Mouse (Mus musculus): ENCODE data around the gene Fndc3b. TPM values are rescaled to one million over a fixed set of nuclear protein-coding genes. Genes with fewer than 3 reads are reported as not detected.

The Fndc3b gene
- polyA plus RNA-seq, 1 experiment from 2014 or later = 10.5 TPM

GRCm38 (mm10) chr3:27371725-27372650 lies 339.1 kb downstream of the Fndc3b start:
- H3K27ac ChIP-seq (replicated peaks; ENCODE audit: low read depth, low read length) = no peak overlapping the region
- WGBS = 2% methylated on average over 77 of the region's 77 CpGs
- H3K9me3 ChIP-seq (replicated peaks; ENCODE audit: control insufficient read depth, low read length) = no peaks in the 10 kb centered on the region
- no peaks in the 10 kb centered on the region for H3K36me3 ChIP-seq (replicated peaks; ENCODE audit: control insufficient read depth, insufficient read depth, low read depth, low read length)
- H3K9ac ChIP-seq (replicated peaks; ENCODE audit: low read length) = no peak overlapping the region
- H3K27me3 ChIP-seq (ENCODE audit: control insufficient read depth, insufficient read depth, low read length) = peaks cover 29% of the 10 kb centered on the region
- H3K4me2 ChIP-seq (ENCODE audit: low read depth, low read length) = peak overlapping the region; percentile 27
- no peak for ATAC-seq (replicated peaks; ENCODE audit: insufficient number of reproducible peaks, low FRiP score, low TSS enrichment, low read depth)
- peak overlapping the region; percentile 14 for H3K4me3 ChIP-seq (ENCODE audit: low read depth, low read length)
- no peaks in the 10 kb centered on the region for H3K4me1 ChIP-seq (ENCODE audit: control insufficient read depth, insufficient read depth, low read length)
- DNase-seq (ENCODE audit: low spot score) = no peak

DNA sequence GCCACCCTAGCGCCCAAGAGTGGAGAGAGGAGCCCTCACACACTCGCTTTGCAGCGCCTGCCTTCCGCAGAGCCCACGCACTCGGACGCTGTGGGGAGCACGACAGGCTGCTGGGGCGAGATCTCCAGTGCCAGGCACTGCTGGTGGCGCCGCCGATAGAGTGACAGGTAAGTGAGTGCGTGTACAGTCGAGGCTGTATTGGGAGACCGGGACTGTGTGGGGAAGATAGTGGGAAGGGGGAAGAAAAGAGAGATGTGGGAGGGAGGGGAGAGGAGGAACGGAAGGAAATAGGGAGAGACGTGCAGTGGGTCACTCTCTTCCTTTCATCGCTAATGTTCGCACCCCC lies 339.9 kb downstream of the Fndc3b start, which contains the start of gene Ghsr:
TSS of gene Ghsr (plus strand) at position 76 of the 346 bp plus-strand sequence.
- H3K27ac ChIP-seq (replicated peaks; ENCODE audit: low read depth, low read length) = no peak within 1 kb of the TSS
- H3K4me3 ChIP-seq (ENCODE audit: low read depth, low read length) = peak within 1 kb of the TSS; percentile 14
- H3K9me3 ChIP-seq (replicated peaks; ENCODE audit: control insufficient read depth, low read length) = no peaks in the 10 kb centered on the region
- DNase-seq (ENCODE audit: low spot score) (no peak), ATAC-seq (replicated peaks; ENCODE audit: insufficient number of reproducible peaks, low FRiP score, low TSS enrichment, low read depth) (no peak)
- H3K27me3 ChIP-seq (ENCODE audit: control insufficient read depth, insufficient read depth, low read length) = peaks cover 29% of the 10 kb centered on the region
- H3K9ac ChIP-seq (replicated peaks; ENCODE audit: low read length) = no peak within 1 kb of the TSS
- H3K4me2 ChIP-seq (ENCODE audit: low read depth, low read length) = peak within 1 kb of the TSS; percentile 27
- WGBS = under 1% methylated on average over 19 of the region's 19 CpGs
- H3K4me1 ChIP-seq (ENCODE audit: control insufficient read depth, insufficient read depth, low read length) = no peaks in the 10 kb centered on the region
- H3K36me3 ChIP-seq (replicated peaks; ENCODE audit: control insufficient read depth, insufficient read depth, low read depth, low read length) = no peaks in the 10 kb centered on the region

GRCm38 (mm10) chr3:27370582-27371275 lies 340.4 kb downstream of the Fndc3b start:
- 3% methylated on average over 20 of the region's 20 CpGs for WGBS
- no peaks in the 10 kb centered on the region for H3K9me3 ChIP-seq (replicated peaks; ENCODE audit: control insufficient read depth, low read length)
- DNase-seq (ENCODE audit: low spot score) (no peak), ATAC-seq (replicated peaks; ENCODE audit: insufficient number of reproducible peaks, low FRiP score, low TSS enrichment, low read depth) (no peak)
- H3K9ac ChIP-seq (replicated peaks; ENCODE audit: low read length) = no peak overlapping the region
- H3K36me3 ChIP-seq (replicated peaks; ENCODE audit: control insufficient read depth, insufficient read depth, low read depth, low read length) = no peaks in the 10 kb centered on the region
- peaks cover 29% of the 10 kb centered on the region for H3K27me3 ChIP-seq (ENCODE audit: control insufficient read depth, insufficient read depth, low read length)
- H3K4me3 ChIP-seq (ENCODE audit: low read depth, low read length) = no peak overlapping the region
- H3K27ac ChIP-seq (replicated peaks; ENCODE audit: low read depth, low read length) = no peak overlapping the region
- no peaks in the 10 kb centered on the region for H3K4me1 ChIP-seq (ENCODE audit: control insufficient read depth, insufficient read depth, low read length)
- peak overlapping the region; percentile 27; the same call in 1 of the 2 replicates for H3K4me2 ChIP-seq (ENCODE audit: low read depth, low read length)

GRCm38 (mm10) chr3:27370125-27370524 lies 341.0 kb downstream of the Fndc3b start:
- WGBS = 5% methylated on average over 10 of the region's 10 CpGs
- H3K27me3 ChIP-seq (ENCODE audit: control insufficient read depth, insufficient read depth, low read length) = peaks cover 29% of the 10 kb centered on the region
- peak; percentile 86 for DNase-seq (ENCODE audit: low spot score)
- no peaks in the 10 kb centered on the region for H3K36me3 ChIP-seq (replicated peaks; ENCODE audit: control insufficient read depth, insufficient read depth, low read depth, low read length)
- no peak overlapping the region for H3K4me2 ChIP-seq (ENCODE audit: low read depth, low read length)
- ATAC-seq (replicated peaks; ENCODE audit: insufficient number of reproducible peaks, low FRiP score, low TSS enrichment, low read depth) = no peak
- H3K27ac ChIP-seq (replicated peaks; ENCODE audit: low read depth, low read length) = no peak overlapping the region
- H3K4me1 ChIP-seq (ENCODE audit: control insufficient read depth, insufficient read depth, low read length) = no peaks in the 10 kb centered on the region
- H3K4me3 ChIP-seq (ENCODE audit: low read depth, low read length) = no peak overlapping the region
- no peaks in the 10 kb centered on the region for H3K9me3 ChIP-seq (replicated peaks; ENCODE audit: control insufficient read depth, low read length)
- H3K9ac ChIP-seq (replicated peaks; ENCODE audit: low read length) = no peak overlapping the region

Small RNAs within 50 kb of the gene (microRNA-seq; reads per million reads assigned to microRNA genes)
- gene Mir3092 (ENCODE audit: borderline number of aligned reads) = not detected

Other genes with a start within 250 kb of the Fndc3b start
- gene Tmem212, start 185.1 kb upstream of the Fndc3b start, polyA plus RNA-seq (2014; fragmentation: Nextera tagmentation; extraction: Ambion mirVana) = not detected in 2 replicates
- gene Pld1, start 227.4 kb upstream of the Fndc3b start, polyA plus RNA-seq (2014; fragmentation: Nextera tagmentation; extraction: Ambion mirVana) = 2.5 and 3.3 TPM in 2 replicates